Mouse (Mus musculus) left cerebral cortex, postnatal 25 days (tissue): ENCODE measurements at regions not wholly inside any gene's neighbourhood (a gene's known extent, or its start where the extent isn't known, plus 50 kb on each side); places are given as distances from the start of the nearest gene placed in this dataset.

Experiments
- DNase-seq, 2 experiments: peaks; one replicate each; pipeline ENCODE4 v3.0.0; 2022; ENCODE audit warnings: low spot score in 2 of 2, mixed read lengths in 1 of 2
- intact Hi-C: fragments of 180-260 bp; cut with DNase I; formaldehyde crosslinking; loops from one replicate; pipeline ENCODE4 v1.15.1; 2025

GRCm38 (mm10) chr12:110002717-110003116 lies 276.2 kb upstream of the Dio3 start:
- no peak for DNase-seq
- intact Hi-C loops, result no loop called here

- intact Hi-C loops, result no loop called here
- no peak for DNase-seq
Observed at GRCm38 (mm10) chr12:110009136-110009535, 269.7 kb upstream of the Dio3 start.

- intact Hi-C loops, result no loop called here
- DNase-seq, result no peak
Observed at GRCm38 (mm10) chr12:110020541-110021470, 258.1 kb upstream of the Dio3 start.

DNA sequence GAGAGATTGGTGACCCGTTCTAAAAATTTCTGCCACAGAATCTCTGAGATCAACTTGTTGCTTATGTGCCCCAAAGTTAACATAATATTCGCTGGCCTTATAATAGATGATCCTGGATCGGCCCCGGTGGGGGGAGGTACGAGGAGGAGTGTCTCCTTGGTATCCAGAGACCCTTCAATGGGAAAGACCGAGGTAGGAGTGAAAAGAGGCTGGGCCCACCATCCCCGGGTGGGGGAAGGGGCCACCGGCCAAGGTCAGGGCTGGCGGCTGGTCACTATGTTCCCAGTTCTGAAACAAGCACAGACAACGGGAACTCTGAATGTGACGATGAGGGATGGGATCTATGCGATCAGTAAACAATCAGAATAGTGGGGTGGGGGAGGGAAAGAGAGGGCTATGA lies 257.2 kb upstream of the Dio3 start:
- DNase-seq, result no peak
- intact Hi-C loops, result no loop called here

DNA sequence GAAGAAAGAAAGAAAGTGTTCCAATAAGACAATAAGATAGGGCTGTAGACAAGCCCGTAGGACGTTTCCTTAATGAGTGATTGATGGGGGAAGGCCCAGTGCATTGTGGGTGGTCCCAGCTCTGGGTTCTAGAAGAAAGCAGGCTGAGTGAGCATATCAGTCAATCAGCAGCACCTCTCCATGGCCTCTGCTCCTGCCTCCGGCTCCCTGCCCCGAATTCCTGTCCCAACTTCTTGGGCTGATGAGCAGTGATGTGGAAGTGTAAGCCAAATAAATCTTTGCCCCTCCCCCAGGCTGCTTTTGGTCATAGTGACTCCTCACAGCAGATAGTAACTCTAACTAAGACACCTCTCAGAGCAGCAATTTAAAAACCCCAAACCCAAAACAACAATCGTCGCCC lies 256.2 kb upstream of the Dio3 start:
- no peak for DNase-seq
- intact Hi-C loops, result no loop called here

DNA sequence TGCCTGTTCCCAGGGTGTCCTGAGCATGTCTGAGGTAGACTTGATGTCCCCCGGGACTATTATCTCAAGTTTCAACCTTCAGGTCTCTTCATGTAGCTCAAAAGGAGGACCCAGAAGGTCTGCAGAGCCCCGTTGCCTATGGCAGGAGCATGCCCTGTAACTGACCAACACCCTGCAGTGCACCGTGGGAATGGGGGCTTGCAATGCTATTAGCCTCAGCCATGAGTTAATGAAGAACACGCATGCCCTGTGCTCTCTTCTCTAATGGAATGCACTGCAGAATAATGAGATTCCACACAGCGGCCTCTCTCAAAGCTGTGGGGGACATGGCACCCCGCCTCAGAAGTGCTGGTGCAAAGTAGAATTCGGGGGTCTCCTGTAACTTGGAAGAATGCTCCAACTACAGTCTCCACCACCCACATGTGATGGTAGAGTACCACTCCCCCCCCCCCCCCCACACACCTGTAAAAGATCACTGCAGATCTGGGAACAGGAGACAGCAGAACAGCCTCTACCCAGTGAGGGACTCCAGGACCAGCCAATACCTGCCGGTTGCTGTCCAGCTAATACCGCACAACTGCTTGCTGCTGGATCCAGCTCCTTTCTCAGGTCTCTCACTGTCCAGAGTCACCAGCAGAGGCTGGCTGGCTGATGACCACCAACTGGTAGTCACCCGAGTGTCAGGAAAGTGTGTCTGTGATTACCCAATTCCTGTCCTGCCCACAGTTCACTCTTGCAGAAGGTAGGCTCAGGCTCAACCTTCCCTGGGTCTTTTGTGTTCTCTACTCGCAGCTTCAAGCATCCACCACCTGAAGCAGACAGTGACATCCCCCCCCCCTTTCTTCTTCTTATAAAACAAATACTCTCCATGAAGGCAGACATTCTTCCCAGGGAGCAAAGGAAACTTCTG lies 255.4 kb upstream of the Dio3 start:
- DNase-seq, result no peak
- intact Hi-C loops, result no loop called here

- intact Hi-C loops, result no loop called here
- no peak for DNase-seq
Observed at GRCm38 (mm10) chr12:110024295-110024694, 254.6 kb upstream of the Dio3 start.

- no peak for DNase-seq
- intact Hi-C loops, result no loop called here
Observed at GRCm38 (mm10) chr12:110025171-110025570, 253.7 kb upstream of the Dio3 start.

DNA sequence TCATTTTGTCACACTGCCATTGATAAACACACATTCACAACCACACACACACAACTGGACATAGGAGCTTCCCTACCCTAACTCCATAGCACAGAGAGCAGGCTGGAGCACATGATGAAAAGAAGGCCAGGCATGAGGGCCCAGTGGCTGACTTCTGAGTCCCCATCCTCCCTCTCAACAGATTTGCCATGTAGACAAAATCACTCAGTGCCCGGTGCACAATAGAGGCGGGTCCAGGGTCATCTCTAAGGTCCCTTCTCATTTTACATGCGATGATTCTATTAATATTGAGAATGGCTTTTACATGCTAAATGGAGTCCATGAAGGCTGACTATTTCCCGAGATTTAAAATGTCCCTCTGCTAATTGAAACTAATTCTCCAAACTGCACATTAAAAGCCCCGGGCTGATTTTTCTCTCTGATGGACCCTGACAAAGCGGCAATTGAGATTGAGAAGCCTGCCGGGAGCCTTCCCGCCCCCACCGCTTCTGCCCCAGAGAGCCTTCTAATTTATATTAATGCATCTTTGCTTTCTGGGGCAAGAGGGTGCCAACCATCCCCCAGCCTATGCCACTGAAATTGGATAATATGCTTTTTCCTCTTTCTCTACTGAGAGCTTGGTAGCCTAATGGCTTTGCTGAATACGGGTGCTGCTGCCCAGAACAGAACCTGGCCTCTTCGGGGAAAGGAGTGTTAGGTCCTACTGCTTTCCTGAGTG lies 252.7 kb upstream of the Dio3 start:
- DNase-seq, result no peak
- intact Hi-C loops, result no loop called here

DNA sequence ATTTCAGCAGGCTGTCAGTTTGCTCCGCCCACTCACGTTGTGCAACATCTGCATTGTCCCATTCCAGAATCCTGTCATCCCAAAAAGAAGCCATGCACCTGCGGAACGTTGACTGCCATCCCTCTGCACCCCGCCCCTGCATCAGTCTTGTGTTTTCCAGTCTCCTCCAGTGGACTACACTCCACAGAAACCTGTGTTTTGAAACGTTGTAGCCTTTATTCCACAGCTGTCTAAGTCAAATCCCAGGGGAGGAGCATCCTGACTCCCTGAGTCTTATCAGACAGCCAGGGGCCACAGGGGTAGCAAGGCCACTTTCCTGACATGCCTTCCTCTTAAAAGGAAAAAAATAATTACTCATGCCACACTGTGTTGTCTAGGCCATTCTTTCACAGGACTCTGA lies 251.5 kb upstream of the Dio3 start:
- intact Hi-C loops, result no loop called here
- no peak for DNase-seq

DNA sequence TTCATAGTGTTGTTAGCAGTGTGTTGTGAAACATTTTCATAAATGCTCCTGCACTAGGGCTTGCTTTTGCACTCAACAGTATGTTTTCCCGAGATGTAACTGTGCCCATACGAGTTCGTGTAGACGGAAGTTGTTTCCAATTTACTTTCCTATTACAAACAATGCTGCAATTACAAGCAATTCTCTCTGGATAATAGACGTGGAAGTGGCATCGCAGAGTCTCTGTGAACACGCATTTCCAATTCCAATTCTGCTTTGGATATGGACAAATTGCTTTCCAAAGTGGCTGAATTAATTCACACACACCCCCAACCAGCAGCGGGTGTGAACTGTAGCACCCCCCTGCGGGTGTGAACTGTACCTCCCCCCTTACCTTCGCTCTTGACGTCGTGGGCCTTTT lies 250.9 kb upstream of the Dio3 start:
- no peak for DNase-seq
- intact Hi-C loops, result no loop called here

DNA sequence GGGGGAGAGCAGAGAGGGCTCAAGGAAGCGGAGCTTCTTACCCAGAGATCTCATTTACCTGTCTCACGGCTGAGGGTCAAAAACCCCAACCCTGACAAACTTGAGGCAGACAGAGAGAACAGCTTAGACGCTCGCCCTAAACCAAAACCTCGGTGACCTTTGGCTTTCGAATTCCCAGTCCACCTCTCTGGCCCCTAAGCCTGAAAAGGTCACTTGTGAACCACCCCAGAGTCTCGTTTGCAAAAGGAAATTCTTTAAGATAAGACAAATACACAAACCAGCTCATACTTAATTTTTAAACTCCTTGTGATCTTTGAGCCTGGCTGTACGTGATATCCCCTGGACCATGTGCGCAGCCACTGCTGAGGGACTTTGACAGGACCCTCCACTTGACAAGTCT lies 250.2 kb upstream of the Dio3 start:
- intact Hi-C loops, result no loop called here
- DNase-seq, result no peak

DNA sequence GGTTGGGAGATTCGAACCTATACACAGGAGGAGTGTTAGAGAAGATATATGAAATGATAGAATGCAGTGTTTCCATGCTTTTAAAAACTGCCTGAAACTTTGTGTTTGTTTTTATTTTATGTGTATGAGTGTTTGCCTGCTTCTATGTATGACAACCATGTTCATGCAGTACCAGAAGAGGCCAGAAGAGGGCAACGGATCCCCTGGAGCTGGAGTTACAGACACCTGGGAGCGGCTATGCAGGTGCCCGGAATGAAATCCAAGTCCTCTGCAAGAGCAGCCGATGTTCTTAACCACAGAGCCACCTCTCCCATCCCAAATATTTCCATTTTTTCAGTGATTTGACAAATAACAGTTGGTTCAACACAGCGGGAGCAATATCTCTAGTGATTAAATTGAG lies 247.5 kb upstream of the Dio3 start:
- intact Hi-C loops, result no loop called here
- DNase-seq, result no peak

DNA sequence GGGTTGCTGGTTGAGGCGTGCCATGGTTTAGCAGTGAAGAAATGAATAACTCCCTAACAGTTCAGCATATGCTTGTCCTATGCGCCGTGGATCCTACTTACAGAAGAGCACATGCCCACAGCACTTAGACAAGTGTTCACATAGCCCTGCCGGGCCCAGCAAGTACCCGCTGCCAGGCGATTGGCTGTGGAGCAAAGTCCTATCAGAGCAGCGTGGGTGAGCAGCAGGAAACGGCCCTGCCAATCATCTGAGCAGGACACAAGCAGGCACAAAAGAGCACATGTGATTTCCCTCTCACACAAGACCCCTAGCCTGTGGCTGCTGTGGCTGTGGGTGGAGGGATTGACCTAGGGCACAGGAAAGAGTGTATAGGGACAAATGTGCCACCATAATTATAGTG lies 243.7 kb upstream of the Dio3 start:
- no peak for DNase-seq
- intact Hi-C loops, result no loop called here

DNA sequence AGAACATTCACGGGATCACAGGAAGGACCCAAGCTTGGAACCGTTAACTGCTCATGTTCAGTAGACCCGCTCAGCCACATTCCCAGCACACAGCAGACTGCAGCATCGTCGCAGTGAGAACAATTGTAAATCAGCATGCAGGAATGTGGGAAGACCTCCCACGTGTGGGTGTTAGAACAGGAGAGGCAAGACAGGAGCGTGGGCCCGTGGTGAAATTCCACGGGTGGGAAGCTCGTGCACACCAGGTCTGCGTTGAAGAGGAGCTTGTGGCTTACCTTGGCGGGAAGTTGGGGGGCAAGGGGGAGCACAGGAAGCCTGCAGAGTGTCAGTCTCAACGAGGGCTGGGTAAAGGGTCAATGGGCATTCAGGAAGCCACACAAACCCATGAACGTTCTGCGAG lies 238.2 kb upstream of the Dio3 start:
- intact Hi-C loops, result loop anchor here (5.0 to 10.0 kb wide), 2 partner anchors 63 to 596 kb away; no protein-coding TSS in a partner anchor
- DNase-seq, result peak; percentile 36 to 75

GRCm38 (mm10) chr12:110041782-110042181 lies 237.1 kb upstream of the Dio3 start:
- intact Hi-C loops, result loop anchor here (5.0 to 10.0 kb wide), 2 partner anchors 64 to 597 kb away; no protein-coding TSS in a partner anchor
- no peak for DNase-seq

DNA sequence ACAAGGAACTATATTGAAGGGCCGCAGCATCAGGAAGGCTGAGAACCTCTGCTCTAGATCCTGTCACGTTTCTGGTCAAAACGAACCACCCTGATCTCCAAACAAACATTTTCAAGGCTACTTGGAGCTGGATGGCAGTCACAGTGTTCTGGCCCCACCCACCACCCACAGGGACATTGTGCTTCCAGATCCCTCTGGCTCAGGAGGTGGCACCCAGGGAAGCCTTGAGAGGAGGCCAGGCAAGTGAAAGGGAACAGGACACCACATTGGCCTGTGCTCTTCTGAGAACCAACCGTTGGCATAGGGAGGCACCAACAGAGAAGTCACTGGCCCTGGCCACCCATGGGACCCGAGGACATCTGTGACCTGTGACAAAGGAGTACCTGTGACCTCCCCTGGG lies 234.6 kb upstream of the Dio3 start:
- DNase-seq, result no peak
- intact Hi-C loops, result loop anchor here (5.0 to 10.0 kb wide), 2 partner anchors 67 to 599 kb away; no protein-coding TSS in a partner anchor

DNA sequence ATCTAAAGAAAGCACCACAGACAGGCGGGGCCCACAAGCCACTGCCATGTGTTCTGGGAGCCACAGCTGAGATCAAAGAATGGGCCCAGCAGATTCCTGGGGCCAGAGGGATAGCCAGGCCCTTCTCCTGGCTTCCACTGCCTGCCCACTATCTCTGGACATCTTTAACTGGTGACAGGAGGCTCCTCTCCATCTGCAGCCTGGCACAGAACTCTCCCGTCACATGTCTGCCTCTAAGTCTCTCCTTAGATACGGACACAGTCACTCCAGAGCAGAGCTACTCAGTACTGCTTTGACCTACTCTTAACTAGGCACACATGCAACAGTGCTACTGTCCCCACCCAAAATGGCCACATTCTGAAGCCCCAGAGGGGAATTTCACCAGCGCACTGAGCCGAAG lies 234.1 kb upstream of the Dio3 start:
- intact Hi-C loops, result loop anchor here (5.0 to 10.0 kb wide), 2 partner anchors 67 to 600 kb away; no protein-coding TSS in a partner anchor
- DNase-seq, result no peak

- intact Hi-C loops, result loop anchor here (10.0 kb wide), 1 partner anchor 601 kb away; no protein-coding TSS in a partner anchor
- no peak for DNase-seq
Observed at GRCm38 (mm10) chr12:110045770-110046330, 233.0 kb upstream of the Dio3 start.
